Mouse (Mus musculus) layer of hippocampus, postnatal 25 days (tissue): ENCODE results near the gene Spata1. TPM values are rescaled to one million over a fixed set of nuclear protein-coding genes. Genes with fewer than 3 reads are reported as not detected.

Experiments
- DNase-seq, 2 experiments: peaks; one replicate each; pipeline ENCODE4 v3.0.0; 2022; ENCODE audit warnings: mixed read lengths in 2 of 2, low spot score in 1 of 2; ENCODE audit errors: extremely low spot score in 1 of 2
- total RNA-seq, 2 experiments: library from RNA; stranded (reverse); gene quantifications; 2 replicates each; pipeline ENCODE4 v1.2.3; 2021

Spata1 gene
- total RNA-seq, 2 experiments from 2014 or later: 2.3 to 4.0 TPM

DNA sequence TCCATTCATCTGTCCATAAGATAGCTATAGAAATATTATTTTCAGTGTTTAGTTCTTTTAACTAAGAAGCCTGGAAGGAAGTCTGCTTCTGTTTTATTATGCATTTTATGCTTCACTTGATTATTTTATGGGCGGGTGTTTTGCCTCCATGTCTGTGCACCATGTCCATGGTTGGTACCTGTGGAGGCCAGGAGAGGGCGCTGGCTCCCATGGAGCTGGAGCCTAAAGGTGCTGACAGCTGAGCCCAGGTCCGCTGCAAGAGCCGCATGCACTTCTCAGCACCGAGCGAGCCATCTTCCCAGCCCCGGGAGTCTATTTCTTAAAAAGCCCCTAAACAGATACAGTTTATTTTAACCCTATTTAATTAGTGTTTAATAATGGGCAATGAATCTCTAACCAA lies 75.8 kb downstream of the Spata1 start:
- DNase-seq: no peak

DNA sequence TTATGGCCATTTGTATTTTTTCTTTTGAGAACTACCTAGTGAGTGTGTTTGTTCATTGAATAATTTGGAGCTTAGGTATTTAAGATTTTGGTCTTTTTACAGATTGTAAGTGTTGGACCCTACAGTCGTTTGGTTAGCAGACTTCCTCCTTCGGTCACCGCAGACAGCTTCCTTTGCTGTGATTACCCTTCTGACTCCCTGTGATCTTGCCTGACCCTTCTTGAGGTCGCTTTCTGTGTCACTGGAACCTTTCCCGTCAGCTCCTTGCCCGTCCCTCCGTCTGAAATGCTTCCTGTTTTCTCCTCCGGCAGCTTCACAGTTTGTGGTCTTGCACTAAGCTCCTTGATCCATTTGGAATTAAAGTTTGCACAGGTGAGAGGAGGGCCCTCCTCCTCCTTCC lies 77.8 kb downstream of the Spata1 start:
- DNase-seq: no peak

DNA sequence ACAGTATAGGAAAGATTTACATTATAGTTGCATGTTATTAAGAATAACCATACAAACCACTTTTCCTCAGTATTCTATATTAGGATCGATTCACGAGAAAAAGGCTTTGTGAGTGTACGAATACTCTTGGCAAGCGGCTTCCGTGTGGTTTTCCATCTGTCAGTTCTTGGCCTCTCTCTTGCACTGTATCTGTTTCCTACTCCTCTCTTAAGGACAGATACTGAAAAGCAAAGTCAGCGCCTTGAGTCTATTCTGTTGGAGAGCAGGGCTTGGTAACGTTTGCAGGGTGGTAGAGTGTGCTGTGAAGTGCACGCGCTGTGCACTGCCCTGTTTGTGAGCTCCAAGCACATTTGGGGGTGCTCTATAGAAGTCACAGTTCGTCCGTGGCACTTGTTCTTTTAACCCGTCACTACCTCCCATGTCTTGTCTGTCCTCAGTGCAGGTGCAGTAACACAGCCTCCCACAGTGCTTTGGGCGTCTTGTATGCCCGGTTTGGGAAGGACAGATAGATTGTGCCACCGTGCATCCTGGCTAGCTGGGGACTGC lies 79.5 kb downstream of the Spata1 start:
- DNase-seq: no peak

DNA sequence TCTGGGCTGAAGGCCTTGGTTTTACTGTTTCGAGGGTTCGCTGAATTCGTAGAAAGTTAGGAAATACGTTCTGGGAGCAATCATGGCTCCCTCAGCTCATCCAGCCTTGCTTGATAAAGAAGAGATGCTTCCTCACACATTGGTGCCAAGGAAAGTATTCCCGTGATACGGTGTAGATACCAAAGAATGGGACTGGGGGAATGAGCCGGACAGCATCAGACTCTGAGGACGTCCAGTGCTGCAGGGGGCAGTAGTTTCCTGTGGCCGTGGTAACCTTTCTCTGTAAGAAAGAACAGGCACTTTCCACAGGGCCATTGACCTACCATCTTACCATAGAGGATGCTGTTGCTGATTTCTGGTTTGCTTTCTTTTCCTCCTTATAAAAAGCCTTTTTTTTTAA lies 80.0 kb downstream of the Spata1 start:
- DNase-seq: no peak

DNA sequence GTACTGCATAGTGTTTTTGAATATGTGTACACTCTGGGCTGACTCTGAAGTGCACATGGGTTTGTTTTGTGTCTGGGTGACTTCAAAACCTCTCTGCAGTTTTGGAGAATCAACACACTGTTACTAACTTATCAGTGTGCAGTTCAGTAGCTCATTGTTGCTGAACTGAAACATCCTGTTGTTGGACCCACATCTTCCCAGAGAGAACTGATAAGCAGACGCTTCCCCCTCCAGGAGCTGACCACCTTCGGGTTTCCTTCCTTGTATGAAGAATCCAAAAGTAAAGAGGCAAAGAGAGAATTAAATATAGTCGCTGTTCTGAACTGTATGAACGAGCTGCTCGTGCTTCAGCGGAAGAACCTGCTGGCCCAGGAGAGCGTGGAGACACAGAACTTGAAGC lies 80.7 kb downstream of the Spata1 start:
- no peak for DNase-seq

DNA sequence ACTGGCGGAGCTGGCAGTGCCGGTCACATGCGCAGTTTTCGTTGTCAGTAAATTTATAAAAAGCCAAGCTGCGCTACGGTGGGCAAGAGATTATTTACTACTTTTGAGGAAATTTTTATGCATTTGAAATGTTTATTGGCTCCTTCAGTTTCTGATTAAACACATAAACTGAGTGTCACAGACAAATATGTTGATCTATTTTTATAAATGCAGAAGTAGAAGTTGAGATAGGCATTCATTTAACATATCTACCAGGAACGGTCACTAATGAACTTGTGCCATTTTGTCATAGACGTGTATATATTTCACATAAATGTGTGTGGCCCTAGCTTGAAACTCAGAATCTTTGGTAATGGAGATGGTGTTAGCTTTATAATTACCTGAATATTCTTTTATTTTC lies 81.7 kb downstream of the Spata1 start:
- no peak for DNase-seq

DNA sequence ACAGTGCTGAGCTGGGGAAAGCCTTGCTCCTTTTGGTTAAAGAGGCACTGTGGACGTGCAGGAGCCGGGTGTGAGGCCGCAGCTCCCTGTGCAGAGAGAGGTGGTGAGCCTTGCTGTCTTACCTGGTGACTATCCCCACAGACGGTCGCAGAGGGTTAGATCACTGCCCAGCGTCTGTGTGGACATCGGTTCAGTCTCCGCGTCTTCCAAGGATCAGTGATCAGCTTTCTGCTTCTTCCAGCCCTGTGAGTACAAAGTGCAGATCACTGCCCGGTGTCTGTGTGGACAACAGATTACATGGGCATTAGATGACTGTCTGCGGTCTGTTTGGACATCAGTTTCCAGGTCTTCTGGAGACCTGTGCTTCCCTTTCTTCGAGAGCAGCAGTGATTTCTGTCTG lies 85.0 kb downstream of the Spata1 start:
- no peak for DNase-seq

DNA sequence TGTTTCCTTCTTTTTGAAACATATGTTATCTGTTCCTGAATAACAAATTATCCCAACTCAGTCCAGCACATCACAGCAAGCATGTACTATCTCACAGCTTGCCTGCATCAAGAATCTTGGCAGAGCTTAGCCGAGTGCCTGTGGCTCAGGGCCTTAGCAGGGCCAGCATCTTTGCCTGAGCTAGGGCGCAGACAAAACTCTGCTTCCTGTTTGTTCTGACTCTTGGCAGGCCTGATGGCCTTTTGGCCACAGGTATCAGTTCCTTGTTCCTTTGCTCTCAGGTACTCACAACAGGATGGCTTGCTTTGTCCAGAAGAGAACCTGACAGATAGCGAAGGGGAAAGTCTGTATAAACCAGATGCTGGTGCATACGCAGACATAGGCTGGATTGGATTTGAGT lies 85.6 kb downstream of the Spata1 start:
- DNase-seq: no peak

DNA sequence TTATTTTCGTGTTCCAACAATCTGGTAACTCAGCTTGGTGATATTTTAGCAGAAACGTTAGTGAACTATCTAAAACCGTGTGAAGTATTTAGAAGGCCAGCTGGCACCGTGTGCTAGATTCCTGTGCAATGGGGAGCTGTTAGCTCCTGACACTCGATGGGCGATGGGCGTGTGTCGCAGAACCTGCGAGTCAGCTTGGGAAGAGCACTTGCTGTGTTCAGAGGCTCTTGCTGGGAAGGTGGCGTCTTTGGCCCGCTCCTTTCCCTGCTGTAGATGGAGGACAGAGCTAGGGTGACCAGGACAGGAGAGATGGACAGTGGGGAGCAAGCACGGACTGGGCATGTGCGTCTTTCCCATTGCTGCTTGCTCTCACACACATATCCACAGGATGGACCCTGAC lies 86.5 kb downstream of the Spata1 start:
- no peak for DNase-seq

DNA sequence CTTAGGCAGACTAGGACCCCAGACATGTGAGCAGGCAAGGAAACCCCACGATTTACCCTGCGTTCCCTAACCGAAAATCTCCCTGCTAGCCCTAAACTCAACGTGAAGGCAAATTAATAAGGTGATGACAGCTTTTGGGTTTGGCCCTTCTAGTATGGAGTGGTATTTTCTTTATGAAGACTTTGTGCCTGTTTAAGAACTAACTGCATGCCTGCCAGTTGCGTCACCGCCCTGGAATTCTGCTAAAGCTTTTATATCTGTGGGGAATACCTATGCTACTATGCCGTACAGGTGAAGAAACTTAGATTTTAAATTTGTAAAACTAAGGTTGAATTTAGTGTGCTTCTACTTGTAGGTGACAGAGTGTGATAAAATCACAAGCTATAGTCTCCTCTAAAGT lies 87.1 kb downstream of the Spata1 start:
- no peak for DNase-seq

DNA sequence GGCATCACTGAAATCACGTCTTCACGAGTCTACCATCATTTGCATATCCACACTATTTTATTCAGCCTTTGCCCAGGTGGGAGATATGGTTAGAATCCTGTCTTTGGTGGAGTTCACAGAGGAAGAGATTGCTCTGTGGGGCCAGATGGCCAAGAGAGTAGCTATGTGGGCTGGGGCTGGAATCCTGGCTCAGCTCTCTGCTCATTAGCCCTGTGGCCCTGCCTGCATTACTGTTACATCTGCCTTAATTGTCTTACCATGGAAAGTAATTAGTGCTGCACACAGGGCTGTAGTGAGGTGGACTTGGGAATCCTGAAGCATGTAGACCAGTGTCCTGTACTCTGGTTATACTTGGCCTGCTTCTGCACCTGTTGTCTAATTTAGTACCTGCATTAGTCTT lies 87.5 kb downstream of the Spata1 start:
- DNase-seq: no peak

DNA sequence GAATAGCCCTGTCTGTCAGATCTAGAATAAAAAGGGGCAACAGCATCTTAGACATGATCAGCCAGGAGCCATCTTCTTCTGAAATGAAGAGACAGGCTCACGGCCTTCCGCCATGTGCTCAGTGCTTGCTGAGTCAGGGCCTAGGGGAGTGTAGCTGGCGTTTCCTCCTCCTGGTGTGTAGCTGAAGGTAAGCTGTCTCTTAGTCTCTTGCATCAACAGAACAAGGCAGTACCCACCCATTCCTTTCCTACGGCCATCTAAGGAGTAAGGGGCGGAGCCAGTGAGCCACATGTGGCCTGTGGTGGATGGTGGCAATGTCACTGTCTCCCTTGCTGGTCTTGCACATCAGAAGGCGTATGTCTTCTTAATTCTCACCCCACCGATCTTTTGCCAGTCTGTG lies 89.4 kb downstream of the Spata1 start:
- DNase-seq: no peak

Other genes starting within 250 kb of the Spata1 start
- gene Ssx2ip, start 95.1 kb downstream of the Spata1 start, total RNA-seq: 100 to 1,000 TPM; 109 to 127 TPM
- 1 to 10 TPM; 6.5 to 6.9 TPM for gene Ctbs, start 50.0 kb downstream of the Spata1 start, total RNA-seq
- 10 to 100 TPM; 45.0 to 46.0 TPM for gene Gng5, start 54 bp upstream of the Spata1 start, total RNA-seq
- gene Rpf1, start 21.7 kb upstream of the Spata1 start, total RNA-seq: 10 to 100 TPM; 14.6 to 17.5 TPM
- not detected for gene Uox, start 70.7 kb upstream of the Spata1 start, total RNA-seq
- not detected for gene Dnase2b, start 115.8 kb upstream of the Spata1 start, total RNA-seq
- not detected for gene 4930503B20Rik, start 151.6 kb upstream of the Spata1 start, total RNA-seq
- gene Samd13, start 185.8 kb upstream of the Spata1 start, total RNA-seq: not detected